Mouse (Mus musculus): ENCODE results near the gene Wdr5b. TPM values are rescaled to one million over a fixed set of nuclear protein-coding genes. Genes with fewer than 3 reads are reported as not detected.
A peak's percentile ranks its signal among the peaks of the same experiment; 100 is the strongest.

Wdr5b gene
- polyA plus RNA-seq, 1 experiment from 2014 or later: 17.6 TPM

- Histone ChIP-seq H3K36me3 (ENCODE audit: control insufficient read depth, insufficient read depth, low read length) (0 out of 2 replicates have a peak, but pooled peaks cover 4% of the 10 kb centered on the region), H3K9ac (ENCODE audit: low read length) (no peak overlapping the region), H3K9me3 (replicated peaks; ENCODE audit: control insufficient read depth, low read length) (no peaks in the 10 kb centered on the region), H3K4me3 (ENCODE audit: low read depth, low read length) (no peak overlapping the region), H3K27ac (ENCODE audit: low read depth, low read length) (no peak overlapping the region), H3K4me2 (ENCODE audit: low read length) (no peak overlapping the region), H3K4me1 (ENCODE audit: control insufficient read depth, insufficient read depth, low read length) (no peaks in the 10 kb centered on the region), H3K27me3 (replicated peaks; ENCODE audit: control insufficient read depth, insufficient read depth, low read length) (no peaks in the 10 kb centered on the region)
- ATAC-seq: no peak
- WGBS: 96% methylated on average over 3 of the region's 3 CpGs
- no peak for DNase-seq (ENCODE audit: low spot score)
These were observed 38.9 kb downstream of the Wdr5b start for GRCm38 (mm10) chr16:36079916-36080315.

DNA sequence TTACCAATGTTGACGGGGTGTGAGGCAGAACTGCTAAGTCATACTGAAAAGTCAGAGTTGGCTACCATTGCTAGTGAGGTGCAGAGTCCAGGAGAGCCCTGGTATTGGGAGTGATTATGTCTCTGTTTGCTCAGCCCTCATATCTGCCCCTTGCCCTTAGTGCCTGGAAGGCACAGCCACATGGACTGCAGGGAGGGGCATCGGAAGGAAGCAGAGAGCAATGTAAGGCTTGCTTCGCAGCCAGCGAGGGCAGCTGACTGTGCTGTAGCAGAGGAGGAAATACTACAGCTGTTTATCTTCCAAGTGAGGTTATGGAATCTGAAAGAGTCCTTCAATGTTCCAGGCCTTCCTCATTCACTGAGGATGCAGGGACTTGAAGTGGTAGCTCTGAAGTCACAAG is 46.9 kb downstream of the Wdr5b start:
- DNase-seq (ENCODE audit: low spot score) (no peak), ATAC-seq (no peak)
- Histone ChIP-seq H3K27me3 (replicated peaks; ENCODE audit: control insufficient read depth, insufficient read depth, low read length) (no peaks in the 10 kb centered on the region), H3K9ac (ENCODE audit: low read length) (no peak overlapping the region), H3K4me2 (ENCODE audit: low read length) (no peak overlapping the region), H3K9me3 (replicated peaks; ENCODE audit: control insufficient read depth, low read length) (no peaks in the 10 kb centered on the region), H3K36me3 (ENCODE audit: control insufficient read depth, insufficient read depth, low read length) (peaks cover 44% of the 10 kb centered on the region), H3K4me3 (ENCODE audit: low read depth, low read length) (no peak overlapping the region), H3K27ac (ENCODE audit: low read depth, low read length) (no peak overlapping the region), H3K4me1 (ENCODE audit: control insufficient read depth, insufficient read depth, low read length) (no peaks in the 10 kb centered on the region)
- WGBS: 93% methylated on average over 4 of the region's 4 CpGs

- Histone ChIP-seq H3K4me2 (ENCODE audit: low read length) (no peak overlapping the region), H3K9ac (ENCODE audit: low read length) (no peak overlapping the region), H3K4me3 (ENCODE audit: low read depth, low read length) (no peak overlapping the region), H3K27ac (ENCODE audit: low read depth, low read length) (no peak overlapping the region), H3K36me3 (ENCODE audit: control insufficient read depth, insufficient read depth, low read length) (peaks cover 41% of the 10 kb centered on the region), H3K4me1 (ENCODE audit: control insufficient read depth, insufficient read depth, low read length) (no peaks in the 10 kb centered on the region), H3K9me3 (replicated peaks; ENCODE audit: control insufficient read depth, low read length) (no peaks in the 10 kb centered on the region), H3K27me3 (replicated peaks; ENCODE audit: control insufficient read depth, insufficient read depth, low read length) (no peaks in the 10 kb centered on the region)
- 89% methylated on average over 7 of the region's 7 CpGs for WGBS
- DNase-seq (ENCODE audit: low spot score) (no peak), ATAC-seq (no peak)
These were observed 48.1 kb downstream of the Wdr5b start for GRCm38 (mm10) chr16:36089065-36089464.

GRCm38 (mm10) chr16:36089850-36090616 is 49.0 kb downstream of the Wdr5b start:
- Histone ChIP-seq H3K9me3 (replicated peaks; ENCODE audit: control insufficient read depth, low read length) (no peaks in the 10 kb centered on the region), H3K27me3 (replicated peaks; ENCODE audit: control insufficient read depth, insufficient read depth, low read length) (no peaks in the 10 kb centered on the region), H3K4me2 (ENCODE audit: low read length) (no peak overlapping the region), H3K36me3 (ENCODE audit: control insufficient read depth, insufficient read depth, low read length) (peaks cover 41% of the 10 kb centered on the region), H3K27ac (ENCODE audit: low read depth, low read length) (no peak overlapping the region), H3K4me3 (ENCODE audit: low read depth, low read length) (no peak overlapping the region), H3K9ac (ENCODE audit: low read length) (no peak overlapping the region), H3K4me1 (ENCODE audit: control insufficient read depth, insufficient read depth, low read length) (no peaks in the 10 kb centered on the region)
- no peak for ATAC-seq
- DNase-seq (ENCODE audit: low spot score): peak; percentile 9
- WGBS: 50% methylated on average over 8 of the region's 8 CpGs

- no peak for ATAC-seq
These were observed 50.0 kb downstream of the Wdr5b start for GRCm38 (mm10) chr16:36090785-36091509.

More at GRCm38 (mm10) chr16:36090785-36091509, 50.0 kb downstream of the Wdr5b start:
- Histone ChIP-seq H3K27me3 (replicated peaks; ENCODE audit: control insufficient read depth, insufficient read depth, low read length) (no peaks in the 10 kb centered on the region), H3K9me3 (replicated peaks; ENCODE audit: control insufficient read depth, low read length) (no peaks in the 10 kb centered on the region), H3K4me3 (ENCODE audit: low read depth, low read length) (no peak overlapping the region), H3K9ac (ENCODE audit: low read length) (no peak overlapping the region), H3K27ac (ENCODE audit: low read depth, low read length) (no peak overlapping the region), H3K4me1 (ENCODE audit: control insufficient read depth, insufficient read depth, low read length) (no peaks in the 10 kb centered on the region), H3K4me2 (ENCODE audit: low read length) (no peak overlapping the region), H3K36me3 (ENCODE audit: control insufficient read depth, insufficient read depth, low read length) (peaks cover 34% of the 10 kb centered on the region)
- DNase-seq (ENCODE audit: low spot score): no peak
- 87% methylated on average over 11 of the region's 11 CpGs for WGBS

Other genes with a start within 250 kb of the Wdr5b start
- 0.16 and 0.25 TPM in 2 replicates for gene Parp14, start 169.6 kb upstream of the Wdr5b start, polyA plus RNA-seq (2014; fragmentation: Nextera tagmentation; extraction: Ambion mirVana)
- gene Parp9, start 102.7 kb upstream of the Wdr5b start, polyA plus RNA-seq (2014; fragmentation: Nextera tagmentation; extraction: Ambion mirVana): 2.5 and 3.1 TPM in 2 replicates
- 1.9 and 2.3 TPM in 2 replicates for gene Dtx3l, start 102.0 kb upstream of the Wdr5b start, polyA plus RNA-seq (2014; fragmentation: Nextera tagmentation; extraction: Ambion mirVana)
- 85.2 and 90.2 TPM in 2 replicates for gene Kpna1, start 62.4 kb upstream of the Wdr5b start, polyA plus RNA-seq (2014; fragmentation: Nextera tagmentation; extraction: Ambion mirVana)
- gene Fam162a, start 30.4 kb downstream of the Wdr5b start, polyA plus RNA-seq (2014; fragmentation: Nextera tagmentation; extraction: Ambion mirVana): 186 and 211 TPM in 2 replicates
- 39.0 and 39.2 TPM in 2 replicates for gene Ccdc58, start 30.5 kb downstream of the Wdr5b start, polyA plus RNA-seq (2014; fragmentation: Nextera tagmentation; extraction: Ambion mirVana)
- not detected in 2 replicates for gene Csta1, start 90.1 kb downstream of the Wdr5b start, polyA plus RNA-seq (2014; fragmentation: Nextera tagmentation; extraction: Ambion mirVana)
- not detected in 2 replicates for gene Stfa2l1, start 115.6 kb downstream of the Wdr5b start, polyA plus RNA-seq (2014; fragmentation: Nextera tagmentation; extraction: Ambion mirVana)
- gene Gm5483, start 143.0 kb downstream of the Wdr5b start, polyA plus RNA-seq (2014; fragmentation: Nextera tagmentation; extraction: Ambion mirVana): not detected in 2 replicates
- gene Gm5416, start 169.2 kb downstream of the Wdr5b start, polyA plus RNA-seq (2014; fragmentation: Nextera tagmentation; extraction: Ambion mirVana): not detected in 2 replicates
- not detected in 2 replicates for gene 2010005H15Rik, start 180.3 kb downstream of the Wdr5b start, polyA plus RNA-seq (2014; fragmentation: Nextera tagmentation; extraction: Ambion mirVana)
- gene Stfa1, start 235.8 kb downstream of the Wdr5b start, polyA plus RNA-seq (2014; fragmentation: Nextera tagmentation; extraction: Ambion mirVana): 0.61 and 1.0 TPM in 2 replicates

Measured in forebrain, embryonic 14.5 days (tissue).